Mouse (Mus musculus): Measurements from ENCODE around the gene Tubb1. TPM values are rescaled to one million over a fixed set of nuclear protein-coding genes. Genes with fewer than 3 reads are reported as not detected.

The Tubb1 gene
- polyA plus RNA-seq, 1 experiment from 2014 or later = 5.5 TPM

DNA sequence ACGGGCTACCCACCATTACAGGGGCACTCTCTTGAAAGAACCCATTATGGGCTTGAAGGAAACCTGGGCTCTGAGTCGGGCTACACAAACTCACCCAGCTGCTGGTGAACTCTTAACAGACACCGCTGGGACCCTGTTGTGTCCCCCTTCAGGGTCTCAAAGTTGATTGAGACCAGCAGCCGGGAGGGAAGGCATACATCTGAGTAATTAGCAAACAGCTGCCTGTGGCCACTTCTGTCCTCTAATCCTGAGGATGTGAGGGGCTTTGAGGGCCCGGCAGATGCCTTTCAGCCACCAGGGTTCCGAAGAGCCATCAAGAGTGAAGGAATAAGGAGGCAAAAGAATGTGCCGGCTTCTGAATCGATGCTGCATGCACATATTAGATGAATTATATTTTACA lies 3.6 kb upstream of the Tubb1 start:
- H3K27ac ChIP-seq = no peak overlapping the region

GRCm38 (mm10) chr2:174448405-174448804 lies 2.1 kb upstream of the Tubb1 start:
- no peaks in the 10 kb centered on the region; the same call in 1 of the 2 replicates for H3K27me3 ChIP-seq (ENCODE audit: poor library complexity, severe bottlenecking)
- 92% methylated on average over 4 of the region's 4 CpGs for WGBS
- H3K36me3 ChIP-seq (replicated peaks) = no peaks in the 10 kb centered on the region
- no peak overlapping the region for H3K4me3 ChIP-seq
- H3K27ac ChIP-seq = no peak overlapping the region
- no peaks in the 10 kb centered on the region for H3K9me3 ChIP-seq
- peaks cover 11% of the 10 kb centered on the region for H3K4me1 ChIP-seq
- DNase-seq (ENCODE audit: extremely low spot score, low spot score) = no peak

More for the DNA sequence above, 3.6 kb upstream of the Tubb1 start:
- Histone ChIP-seq H3K9me3 (no peaks in the 10 kb centered on the region), H3K4me1 (peaks cover 16% of the 10 kb centered on the region), H3K27me3 (ENCODE audit: poor library complexity, severe bottlenecking) (no peaks in the 10 kb centered on the region; the same call in 1 of the 2 replicates), H3K4me3 (no peak overlapping the region), H3K36me3 (replicated peaks) (no peaks in the 10 kb centered on the region)
- no peak for DNase-seq (ENCODE audit: extremely low spot score, low spot score)
- WGBS = 62% methylated on average over 8 of the region's 8 CpGs

- no peaks in the 10 kb centered on the region for H3K36me3 ChIP-seq (replicated peaks)
- H3K27ac ChIP-seq = no peak overlapping the region
- H3K4me3 ChIP-seq = no peak overlapping the region
- H3K27me3 ChIP-seq (ENCODE audit: poor library complexity, severe bottlenecking) = peaks cover 10% of the 10 kb centered on the region; the same call in 1 of the 2 replicates
- WGBS = 74% methylated on average over 7 of the region's 7 CpGs
- no peaks in the 10 kb centered on the region for H3K9me3 ChIP-seq
- peaks cover 7% of the 10 kb centered on the region; the same call in 1 of the 2 replicates for H3K4me1 ChIP-seq
- no peak for DNase-seq (ENCODE audit: extremely low spot score, low spot score)
Measured at GRCm38 (mm10) chr2:174453681-174454080, 3.2 kb downstream of the Tubb1 start.

GRCm38 (mm10) chr2:174459365-174459764 lies 8.9 kb downstream of the Tubb1 start:
- peaks cover 40% of the 10 kb centered on the region for H3K4me1 ChIP-seq
- peaks cover 10% of the 10 kb centered on the region; the same call in 1 of the 2 replicates for H3K27me3 ChIP-seq (ENCODE audit: poor library complexity, severe bottlenecking)
- DNase-seq (ENCODE audit: extremely low spot score, low spot score) = no peak
- WGBS = 81% methylated on average over 2 of the region's 2 CpGs
- no peaks in the 10 kb centered on the region for H3K9me3 ChIP-seq
- no peak overlapping the region for H3K4me3 ChIP-seq
- H3K36me3 ChIP-seq (replicated peaks) = peaks cover 32% of the 10 kb centered on the region
- H3K27ac ChIP-seq = no peak overlapping the region

DNA sequence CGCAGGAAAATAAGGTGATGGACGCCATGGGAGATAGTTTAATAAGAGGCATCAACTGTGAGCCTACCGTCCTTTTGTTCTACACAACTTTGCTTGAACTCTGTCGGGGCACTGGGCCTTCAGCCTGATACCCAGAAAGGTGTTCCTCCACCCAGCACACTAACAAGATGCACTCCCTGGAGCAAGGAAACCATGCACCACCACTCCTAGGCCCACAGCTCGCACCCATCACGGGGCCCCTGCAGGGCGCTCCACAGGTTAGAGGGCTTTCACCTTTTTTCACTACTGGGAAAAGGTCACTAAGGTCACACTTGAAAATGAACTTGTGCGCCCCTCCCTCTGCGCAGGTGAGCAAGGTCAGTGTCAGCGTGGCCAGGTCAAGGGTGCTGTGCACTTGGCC lies 12.9 kb downstream of the Tubb1 start:
- 42% methylated on average over 10 of the region's 10 CpGs for WGBS
- H3K27ac ChIP-seq = peak overlapping the region; percentile 95
- peaks cover 69% of the 10 kb centered on the region for H3K36me3 ChIP-seq (replicated peaks)
- no peak for DNase-seq (ENCODE audit: extremely low spot score, low spot score)
- H3K4me1 ChIP-seq = peaks cover 35% of the 10 kb centered on the region
- H3K4me3 ChIP-seq = peak overlapping the region; percentile 82
- H3K9me3 ChIP-seq = no peaks in the 10 kb centered on the region
- no peaks in the 10 kb centered on the region for H3K27me3 ChIP-seq (ENCODE audit: poor library complexity, severe bottlenecking)

DNA sequence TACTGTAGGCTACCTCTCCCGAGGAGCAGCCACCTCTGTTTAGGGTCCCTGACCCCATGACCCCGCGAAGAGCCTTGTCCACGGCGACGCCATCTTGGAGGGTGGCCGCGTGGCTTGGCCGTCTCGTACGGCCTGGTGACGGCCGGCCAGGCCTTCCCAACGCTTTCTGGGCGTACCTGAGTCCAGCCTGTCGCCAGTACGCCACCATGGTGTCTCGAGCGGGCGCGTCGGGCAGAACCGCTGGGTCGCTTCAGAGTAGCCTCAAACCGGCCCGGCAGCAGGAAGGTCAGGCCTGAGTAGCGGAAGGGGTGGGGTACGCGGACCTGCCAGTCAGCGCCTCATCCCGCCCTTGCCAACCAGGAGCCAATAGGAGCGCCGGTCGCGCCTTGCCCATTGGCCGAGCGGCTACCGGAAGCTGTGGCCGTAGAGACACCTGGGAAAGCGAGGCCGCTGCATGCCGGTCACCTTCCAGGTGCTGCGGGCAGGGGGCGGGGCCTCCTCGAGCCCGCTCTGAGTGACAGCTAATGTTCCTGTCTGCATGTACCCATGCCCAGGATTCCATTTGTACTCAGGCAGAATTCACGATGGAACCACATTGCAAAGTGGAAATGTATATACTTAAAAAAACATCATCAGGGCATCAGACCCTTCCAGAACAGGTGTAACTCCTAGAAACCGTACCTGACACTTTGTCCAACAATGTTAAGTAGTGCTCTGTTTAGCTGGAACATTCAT lies 13.5 kb downstream of the Tubb1 start, which contains the start of gene Atp5e:
Gene Atp5e, minus strand, starts transcription at position 317 of the 735 bp plus-strand sequence.
- Histone ChIP-seq H3K4me1 (peaks cover 30% of the 10 kb centered on the region), H3K36me3 (replicated peaks) (peaks cover 75% of the 10 kb centered on the region), H3K27me3 (ENCODE audit: poor library complexity, severe bottlenecking) (no peaks in the 10 kb centered on the region), H3K4me3 (peak within 1 kb of the TSS; percentile 82), H3K27ac (peak within 1 kb of the TSS; percentile 95), H3K9me3 (no peaks in the 10 kb centered on the region)
- 3% methylated on average over 48 of the region's 48 CpGs for WGBS
- DNase-seq (ENCODE audit: extremely low spot score, low spot score) = peak; percentile 92

GRCm38 (mm10) chr2:174470333-174470732 lies 19.8 kb downstream of the Tubb1 start:
- Histone ChIP-seq H3K4me3 (no peak overlapping the region), H3K36me3 (replicated peaks) (peaks cover 63% of the 10 kb centered on the region), H3K9me3 (no peaks in the 10 kb centered on the region), H3K27ac (no peak overlapping the region), H3K27me3 (ENCODE audit: poor library complexity, severe bottlenecking) (no peaks in the 10 kb centered on the region), H3K4me1 (peaks cover 24% of the 10 kb centered on the region)
- no peak for DNase-seq (ENCODE audit: extremely low spot score, low spot score)
- WGBS = 92% methylated on average over 4 of the region's 4 CpGs

DNA sequence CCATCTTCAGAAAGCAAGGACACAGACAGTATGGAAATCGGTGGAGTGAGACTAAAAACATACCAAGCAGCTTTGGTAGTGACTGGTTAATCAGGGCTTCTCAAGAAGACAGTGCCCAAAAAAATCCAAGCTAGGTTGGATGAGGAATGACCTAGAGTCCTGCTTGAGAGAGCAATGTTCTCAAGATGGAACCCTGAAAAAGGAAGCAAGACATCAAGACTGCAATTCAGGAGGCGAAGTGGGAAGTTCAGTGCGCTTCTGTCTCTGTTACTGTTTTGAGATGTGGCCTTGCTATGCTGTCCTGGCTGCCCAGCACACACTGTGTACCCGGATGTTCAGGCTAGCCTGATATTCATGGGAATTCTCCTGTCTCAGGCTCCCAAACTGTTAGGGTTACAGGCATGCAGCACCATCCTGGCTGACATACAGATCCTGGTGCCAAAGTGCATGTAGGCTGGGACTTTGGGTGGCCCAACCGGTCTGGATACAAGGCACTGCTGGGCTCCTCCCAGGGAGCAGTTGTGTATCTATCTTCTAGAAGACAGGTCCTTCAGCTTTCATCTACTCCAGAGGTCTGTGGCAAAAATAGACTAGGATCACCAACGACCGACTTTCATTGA lies 20.4 kb downstream of the Tubb1 start:
- peaks cover 24% of the 10 kb centered on the region for H3K4me1 ChIP-seq
- WGBS = 97% methylated on average over 7 of the region's 7 CpGs
- H3K4me3 ChIP-seq = no peak overlapping the region
- no peaks in the 10 kb centered on the region for H3K27me3 ChIP-seq (ENCODE audit: poor library complexity, severe bottlenecking)
- DNase-seq (ENCODE audit: extremely low spot score, low spot score) = no peak
- H3K36me3 ChIP-seq (replicated peaks) = peaks cover 57% of the 10 kb centered on the region
- H3K9me3 ChIP-seq = no peaks in the 10 kb centered on the region
- no peak overlapping the region for H3K27ac ChIP-seq

- Histone ChIP-seq H3K27me3 (ENCODE audit: poor library complexity, severe bottlenecking) (no peaks in the 10 kb centered on the region), H3K4me1 (peaks cover 24% of the 10 kb centered on the region), H3K27ac (peak overlapping the region; percentile 91), H3K4me3 (peak overlapping the region; percentile 87), H3K9me3 (no peaks in the 10 kb centered on the region), H3K36me3 (replicated peaks) (peaks cover 42% of the 10 kb centered on the region)
- WGBS = 8% methylated on average over 30 of the region's 30 CpGs
- DNase-seq (ENCODE audit: extremely low spot score, low spot score) = no peak
Measured at GRCm38 (mm10) chr2:174472407-174472806, 21.9 kb downstream of the Tubb1 start.

GRCm38 (mm10) chr2:174472818-174473549 lies 22.5 kb downstream of the Tubb1 start, which contains the start of gene Prelid3b:
Gene Prelid3b, minus strand, starts transcription at chr2:174473081.
- Histone ChIP-seq H3K4me3 (peak within 1 kb of the TSS; percentile 87), H3K36me3 (replicated peaks) (peaks cover 37% of the 10 kb centered on the region), H3K9me3 (no peaks in the 10 kb centered on the region), H3K4me1 (peaks cover 24% of the 10 kb centered on the region), H3K27me3 (ENCODE audit: poor library complexity, severe bottlenecking) (no peaks in the 10 kb centered on the region), H3K27ac (peak within 1 kb of the TSS; percentile 91)
- 1% methylated on average over 53 of the region's 53 CpGs for WGBS
- DNase-seq (ENCODE audit: extremely low spot score, low spot score) = peak; percentile 99

GRCm38 (mm10) chr2:174473550-174473927 lies 23.0 kb downstream of the Tubb1 start:
- WGBS = 80% methylated on average over 5 of the region's 5 CpGs
- Histone ChIP-seq H3K27me3 (ENCODE audit: poor library complexity, severe bottlenecking) (no peaks in the 10 kb centered on the region), H3K4me3 (peak overlapping the region; percentile 87), H3K36me3 (replicated peaks) (peaks cover 32% of the 10 kb centered on the region), H3K27ac (peak overlapping the region; percentile 91), H3K4me1 (peaks cover 24% of the 10 kb centered on the region), H3K9me3 (no peaks in the 10 kb centered on the region)
- DNase-seq (ENCODE audit: extremely low spot score, low spot score) = no peak

DNA sequence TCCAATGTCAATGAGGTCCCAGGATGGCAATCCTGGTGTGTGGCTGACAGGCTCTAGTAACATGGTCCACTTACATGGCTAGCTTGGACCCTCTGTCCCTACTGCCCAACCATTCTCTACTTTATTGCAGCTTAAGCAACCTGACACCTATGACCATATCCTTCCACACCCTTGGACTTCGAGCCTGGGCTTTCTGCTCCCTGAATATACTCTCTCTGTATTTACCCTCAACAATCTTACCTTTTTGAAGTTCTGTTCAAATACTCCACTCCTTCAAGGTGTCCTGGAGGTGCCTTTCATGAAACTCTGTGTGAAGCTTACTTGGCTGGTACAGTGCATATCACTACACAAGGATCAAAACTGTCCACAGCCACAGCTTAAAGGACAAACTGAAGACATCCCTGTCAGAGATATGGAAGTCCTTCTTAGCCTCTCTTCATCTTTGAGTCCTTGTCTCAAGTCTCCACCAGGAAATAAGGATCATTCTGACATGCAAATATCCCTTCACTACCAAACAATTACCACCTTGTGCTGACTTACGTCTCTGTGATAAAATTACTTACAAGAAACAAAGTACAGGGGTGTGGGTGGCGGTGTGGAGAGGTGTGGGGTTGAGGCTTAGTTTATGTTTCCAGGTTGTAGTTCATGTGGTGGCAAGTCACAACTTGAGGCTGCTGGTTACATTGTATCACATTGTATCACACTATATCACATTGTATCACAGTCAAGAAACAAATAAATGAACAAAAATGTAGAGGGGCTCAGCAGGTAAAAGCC lies 27.2 kb downstream of the Tubb1 start:
- no peak for DNase-seq (ENCODE audit: extremely low spot score, low spot score)
- 91% methylated on average over 3 of the region's 3 CpGs for WGBS
- no peak overlapping the region for H3K4me3 ChIP-seq
- H3K27ac ChIP-seq = no peak overlapping the region
- no peaks in the 10 kb centered on the region for H3K27me3 ChIP-seq (ENCODE audit: poor library complexity, severe bottlenecking)
- H3K36me3 ChIP-seq (replicated peaks) = no peaks in the 10 kb centered on the region
- no peaks in the 10 kb centered on the region for H3K9me3 ChIP-seq
- peaks cover 7% of the 10 kb centered on the region for H3K4me1 ChIP-seq
